Mouse (Mus musculus): ENCODE data around the gene Tmcc3. TPM values are rescaled to one million over a fixed set of nuclear protein-coding genes. Genes with fewer than 3 reads are reported as not detected.

Gene Tmcc3
- polyA plus RNA-seq (2012; ENCODE audit: insufficient read depth, insufficient read length, missing spikeins): 22.1 and 25.2 TPM in 2 replicates

DNA sequence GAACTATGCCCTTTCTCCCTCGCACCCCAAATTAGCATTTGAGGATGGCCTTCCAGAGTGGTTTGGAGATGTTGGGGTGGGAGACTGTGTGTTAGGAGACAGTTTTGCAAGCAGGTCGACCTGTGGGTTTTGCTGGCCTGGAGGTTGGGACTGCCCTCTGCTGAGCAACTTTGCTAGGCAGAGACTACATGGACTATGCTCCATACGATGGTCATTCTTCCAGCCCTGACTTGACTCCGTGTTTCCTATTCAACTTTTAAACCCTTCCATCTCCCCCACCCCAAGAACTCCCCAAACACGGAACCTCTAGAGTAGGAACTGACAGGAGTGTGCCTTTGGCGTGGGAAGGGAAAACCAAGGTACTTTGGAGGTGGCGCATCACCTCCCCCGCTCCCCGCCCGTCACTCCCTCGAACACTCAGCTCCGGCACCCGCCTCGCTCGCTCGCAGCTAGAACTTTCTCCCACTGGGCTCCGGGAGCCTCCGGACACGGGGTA, at the start of gene Tmcc3:
Tmcc3 (plus strand) TSS at position 439 of the 496 bp plus-strand sequence.
- Histone ChIP-seq H3K4me1 (ENCODE audit: control insufficient read depth, insufficient read depth, low read length) (0 out of 2 replicates have a peak, but pooled peaks cover 2% of the 10 kb centered on the region), H3K4me3 (ENCODE audit: insufficient read depth, low read length) (peak within 1 kb of the TSS; percentile 59), H3K27ac (ENCODE audit: insufficient read depth, low read depth, low read length) (no peak within 1 kb of the TSS)
- no peak for TF ChIP-seq POLR2A (IDR thresholded peaks at IDR 0.05; ENCODE audit: borderline replicate concordance, low read depth, low read length)
- no peak for TF ChIP-seq CTCF (IDR thresholded peaks at IDR 0.05; ENCODE audit: low read depth, low read length)

DNA sequence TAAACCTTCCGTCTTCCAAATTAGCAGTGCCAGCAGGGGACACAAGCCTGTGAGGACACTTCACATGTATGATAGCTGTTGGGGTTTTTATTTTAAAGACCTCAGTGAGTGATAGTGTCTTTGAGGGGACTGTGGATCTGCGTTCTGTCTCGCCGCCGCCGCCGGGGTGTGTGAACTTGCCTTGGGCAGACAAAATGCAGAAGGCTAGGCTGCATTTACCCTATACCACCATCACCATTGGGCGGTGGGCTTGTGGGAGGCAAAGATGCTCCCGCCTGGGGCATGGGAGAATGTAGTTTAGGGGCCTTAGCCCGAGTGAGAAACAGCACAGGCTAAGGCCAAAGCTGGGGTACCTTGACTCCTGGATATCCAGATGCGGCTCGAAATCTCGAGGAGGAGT, 49.1 kb upstream of the Tmcc3 start:
- H3K27ac ChIP-seq (ENCODE audit: insufficient read depth, low read depth, low read length): no peak overlapping the region
- no peaks in the 10 kb centered on the region for H3K4me1 ChIP-seq (ENCODE audit: control insufficient read depth, insufficient read depth, low read length)
- no peak for TF ChIP-seq CTCF (IDR thresholded peaks at IDR 0.05; ENCODE audit: low read depth, low read length)
- no peak for TF ChIP-seq POLR2A (IDR thresholded peaks at IDR 0.05; ENCODE audit: borderline replicate concordance, low read depth, low read length)
- no peak overlapping the region for H3K4me3 ChIP-seq (ENCODE audit: insufficient read depth, low read length)

DNA sequence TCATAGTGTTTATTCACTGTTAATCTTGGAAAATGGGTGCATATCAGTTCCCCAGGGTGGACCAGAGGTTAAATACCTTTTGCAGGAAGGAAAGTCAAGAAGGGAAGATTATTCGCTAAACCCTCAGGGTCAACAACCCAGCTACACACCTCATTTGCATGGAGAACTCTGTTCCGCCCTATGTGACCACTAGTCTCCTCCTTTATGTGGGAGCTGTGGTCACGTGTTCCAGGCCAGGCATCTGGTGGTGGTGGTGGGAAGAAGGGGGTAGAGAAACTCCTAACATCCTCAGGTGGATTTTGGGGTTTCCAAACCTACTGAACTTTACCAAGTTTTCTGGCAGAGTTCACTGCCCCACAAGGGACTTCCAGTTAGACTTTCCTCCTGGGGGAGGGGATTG, 48.5 kb upstream of the Tmcc3 start:
- Histone ChIP-seq H3K4me1 (ENCODE audit: control insufficient read depth, insufficient read depth, low read length) (no peaks in the 10 kb centered on the region), H3K4me3 (ENCODE audit: insufficient read depth, low read length) (no peak overlapping the region), H3K27ac (ENCODE audit: insufficient read depth, low read depth, low read length) (no peak overlapping the region)
- no peak for TF ChIP-seq POLR2A (IDR thresholded peaks at IDR 0.05; ENCODE audit: borderline replicate concordance, low read depth, low read length)
- TF ChIP-seq CTCF (IDR thresholded peaks at IDR 0.05; ENCODE audit: low read depth, low read length): no peak

DNA sequence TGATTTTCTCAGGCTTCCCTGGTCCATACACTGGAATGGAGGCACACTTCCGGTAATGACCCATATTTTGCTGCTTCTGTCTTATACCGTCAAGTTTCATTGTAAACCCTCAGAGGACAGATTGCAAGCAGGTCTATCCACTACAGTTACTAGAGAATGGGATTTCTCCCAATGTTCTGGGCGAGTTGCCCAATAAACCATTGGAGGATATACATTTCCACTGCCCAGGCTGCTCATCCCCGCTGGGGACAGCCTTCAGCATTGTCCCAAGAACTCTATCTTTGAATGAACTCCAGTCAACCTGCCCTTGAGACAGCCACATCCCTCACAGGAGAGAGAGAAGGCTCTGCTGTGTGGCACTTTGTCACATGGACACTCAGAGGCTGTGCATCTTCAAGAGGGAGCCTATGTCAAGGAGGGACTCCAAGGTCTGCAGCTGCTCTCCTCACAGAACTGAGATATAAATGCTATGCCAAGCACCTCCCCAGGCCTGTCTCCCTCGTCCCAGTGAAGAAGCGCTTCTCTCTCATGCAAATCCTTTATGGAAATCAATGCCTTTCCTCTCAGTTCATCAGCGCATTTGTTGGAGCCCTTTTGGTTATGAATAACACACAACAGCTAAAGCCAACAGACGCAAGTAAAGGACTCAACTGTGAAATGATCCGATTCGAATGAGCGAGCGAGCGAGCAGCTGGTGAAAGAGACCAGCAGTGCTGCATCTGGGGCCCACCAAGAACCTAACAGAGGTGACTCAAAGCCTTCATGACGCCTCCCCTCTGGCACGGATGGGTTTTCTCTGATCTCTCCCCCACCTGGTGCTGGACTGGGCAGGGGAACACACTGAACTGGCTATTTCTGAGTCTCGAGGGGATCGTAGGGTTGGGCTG, 45.9 kb upstream of the Tmcc3 start:
- no peak overlapping the region for H3K27ac ChIP-seq (ENCODE audit: insufficient read depth, low read depth, low read length)
- TF ChIP-seq CTCF (IDR thresholded peaks at IDR 0.05; ENCODE audit: low read depth, low read length) (no peak), POLR2A (IDR thresholded peaks at IDR 0.05; ENCODE audit: borderline replicate concordance, low read depth, low read length) (no peak)
- H3K4me1 ChIP-seq (ENCODE audit: control insufficient read depth, insufficient read depth, low read length): no peaks in the 10 kb centered on the region
- H3K4me3 ChIP-seq (ENCODE audit: insufficient read depth, low read length): no peak overlapping the region

DNA sequence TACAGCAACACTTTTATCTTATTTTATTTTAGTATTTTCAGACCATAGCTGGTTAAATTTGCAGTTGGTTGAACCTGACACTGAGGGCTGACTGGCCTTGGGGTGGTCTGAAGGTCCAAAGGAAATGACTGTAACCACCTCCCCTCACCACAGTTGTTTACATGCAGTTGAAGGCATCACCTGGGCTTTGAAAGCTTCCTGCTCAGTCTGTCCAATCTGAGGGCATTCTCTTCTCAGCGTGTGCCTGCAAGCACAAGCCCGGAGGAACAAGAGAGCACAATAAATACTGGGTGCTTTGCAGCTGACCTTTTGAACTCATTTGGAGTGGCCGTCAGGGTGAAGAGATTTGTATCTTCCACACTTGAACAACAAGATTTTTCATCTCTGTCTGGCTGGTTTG, 36.4 kb upstream of the Tmcc3 start:
- H3K4me1 ChIP-seq (ENCODE audit: control insufficient read depth, insufficient read depth, low read length): no peaks in the 10 kb centered on the region
- no peak overlapping the region for H3K4me3 ChIP-seq (ENCODE audit: insufficient read depth, low read length)
- no peak for TF ChIP-seq CTCF (IDR thresholded peaks at IDR 0.05; ENCODE audit: low read depth, low read length)
- no peak for TF ChIP-seq POLR2A (IDR thresholded peaks at IDR 0.05; ENCODE audit: borderline replicate concordance, low read depth, low read length)
- no peak overlapping the region for H3K27ac ChIP-seq (ENCODE audit: insufficient read depth, low read depth, low read length)

DNA sequence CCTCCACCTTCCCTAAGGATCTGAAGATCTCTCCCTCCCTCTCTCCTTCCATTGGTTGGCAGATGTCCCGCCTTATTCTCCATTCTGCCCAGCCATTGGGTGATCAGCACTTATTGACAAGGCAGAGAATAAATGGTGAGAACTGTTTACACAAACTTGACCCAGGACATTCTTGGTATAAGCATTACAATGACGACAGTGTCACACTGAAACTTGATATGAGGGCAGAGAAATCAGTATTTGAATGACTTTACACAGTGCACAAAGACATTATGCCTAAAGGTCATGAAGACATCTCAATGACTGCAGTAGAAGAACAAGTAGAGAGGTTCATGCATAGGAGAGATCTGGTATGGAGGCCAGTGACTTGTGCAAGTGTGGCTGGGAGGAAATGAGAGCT, 35.2 kb upstream of the Tmcc3 start:
- Histone ChIP-seq H3K27ac (ENCODE audit: insufficient read depth, low read depth, low read length) (no peak overlapping the region), H3K4me1 (ENCODE audit: control insufficient read depth, insufficient read depth, low read length) (no peaks in the 10 kb centered on the region), H3K4me3 (ENCODE audit: insufficient read depth, low read length) (no peak overlapping the region)
- TF ChIP-seq POLR2A (IDR thresholded peaks at IDR 0.05; ENCODE audit: borderline replicate concordance, low read depth, low read length) (no peak), CTCF (IDR thresholded peaks at IDR 0.05; ENCODE audit: low read depth, low read length) (no peak)

DNA sequence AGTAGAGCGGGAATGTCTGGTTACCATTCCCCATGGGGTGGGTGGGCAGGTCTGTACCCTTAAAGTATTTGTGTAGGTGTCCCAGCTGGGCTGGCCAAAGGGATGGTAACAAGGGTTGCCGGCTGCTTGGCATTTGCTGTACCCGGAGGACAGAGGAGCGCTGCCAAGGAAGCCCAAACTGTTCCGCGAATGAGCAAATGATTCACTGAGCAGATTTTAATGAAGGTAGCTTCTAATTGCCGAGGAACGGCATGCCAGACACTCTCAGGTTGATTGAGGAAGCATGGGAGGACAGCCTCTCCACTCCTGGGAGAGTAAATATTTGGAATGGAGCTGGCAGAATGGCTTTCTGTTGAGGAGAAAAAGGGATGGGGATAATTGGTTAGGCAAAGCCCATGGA, 29.6 kb upstream of the Tmcc3 start:
- H3K4me1 ChIP-seq (ENCODE audit: control insufficient read depth, insufficient read depth, low read length): no peaks in the 10 kb centered on the region
- no peak overlapping the region for H3K27ac ChIP-seq (ENCODE audit: insufficient read depth, low read depth, low read length)
- H3K4me3 ChIP-seq (ENCODE audit: insufficient read depth, low read length): no peak overlapping the region
- TF ChIP-seq CTCF (IDR thresholded peaks at IDR 0.05; ENCODE audit: low read depth, low read length) (no peak), POLR2A (IDR thresholded peaks at IDR 0.05; ENCODE audit: borderline replicate concordance, low read depth, low read length) (no peak)

DNA sequence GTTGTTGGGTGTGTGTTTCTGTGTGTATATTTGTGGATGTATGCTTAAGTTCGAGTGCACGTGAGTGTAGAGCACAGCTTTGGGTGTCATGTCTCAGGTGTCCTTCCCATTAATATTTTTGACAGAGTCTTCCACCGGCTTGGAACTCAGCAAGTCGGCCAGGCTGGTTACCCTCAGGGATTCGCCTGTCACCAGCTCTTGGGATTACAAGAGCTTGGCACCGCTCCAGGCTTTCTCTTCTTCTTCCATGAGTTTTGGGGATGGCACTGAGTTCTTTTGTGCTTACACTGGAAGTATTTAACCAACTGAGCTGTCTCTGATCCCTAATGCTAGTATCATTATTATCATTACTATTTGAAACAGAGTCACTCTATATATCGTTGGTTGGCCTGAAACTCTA, 29.0 kb upstream of the Tmcc3 start:
- Histone ChIP-seq H3K27ac (ENCODE audit: insufficient read depth, low read depth, low read length) (no peak overlapping the region), H3K4me1 (ENCODE audit: control insufficient read depth, insufficient read depth, low read length) (no peaks in the 10 kb centered on the region), H3K4me3 (ENCODE audit: insufficient read depth, low read length) (no peak overlapping the region)
- TF ChIP-seq CTCF (IDR thresholded peaks at IDR 0.05; ENCODE audit: low read depth, low read length) (no peak), POLR2A (IDR thresholded peaks at IDR 0.05; ENCODE audit: borderline replicate concordance, low read depth, low read length) (no peak)

DNA sequence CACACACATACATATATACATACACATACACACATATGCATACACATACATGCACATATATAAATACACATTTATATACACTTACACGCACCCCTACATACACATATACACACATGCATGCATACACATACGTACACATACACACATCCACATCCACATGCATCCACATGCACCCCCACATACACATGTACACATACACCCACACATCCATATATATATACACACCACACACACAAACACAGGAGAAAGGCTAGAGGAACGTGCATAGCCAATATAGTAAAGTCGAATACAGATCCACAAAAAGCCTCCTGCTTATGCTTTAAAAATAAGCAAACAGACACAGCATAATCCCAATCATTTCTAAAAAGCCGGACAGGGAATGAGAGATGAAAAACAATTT, 17.3 kb upstream of the Tmcc3 start:
- Histone ChIP-seq H3K27ac (ENCODE audit: insufficient read depth, low read depth, low read length) (no peak overlapping the region), H3K4me3 (ENCODE audit: insufficient read depth, low read length) (no peak overlapping the region), H3K4me1 (ENCODE audit: control insufficient read depth, insufficient read depth, low read length) (no peaks in the 10 kb centered on the region)
- no peak for TF ChIP-seq POLR2A (IDR thresholded peaks at IDR 0.05; ENCODE audit: borderline replicate concordance, low read depth, low read length)
- no peak for TF ChIP-seq CTCF (IDR thresholded peaks at IDR 0.05; ENCODE audit: low read depth, low read length)

All from bone marrow macrophage, adult 2 months (primary cell).